Mouse (Mus musculus) intestine, embryonic 16.5 days (tissue): Measurements from ENCODE around the gene Mylk. TPM values are rescaled to one million over a fixed set of nuclear protein-coding genes. Genes with fewer than 3 reads are reported as not detected.
A peak's percentile ranks its signal among the peaks of the same experiment; 100 is the strongest.

Source experiments
- ATAC-seq: fragments of 200-750 bp; cut with Nextera tagmentation; 2 replicates; pipeline ENCODE4 v1.8.0; 2017; ENCODE audit warnings: moderate TSS enrichment, moderate library complexity
- H3K27ac ChIP-seq: fragments of 300-500 bp; sonication (generic); 2 replicates; pipeline ENCODE4 v1.5.1; 2014; ENCODE audit warnings: mild to moderate bottlenecking, low read length
- H3K27me3 ChIP-seq: fragments of 300-500 bp; sonication (generic); replicated peaks from 2 replicates; pipeline ENCODE4 v1.6.1; 2014; ENCODE audit warnings: low read length, control low read depth, mixed read lengths; ENCODE audit not compliant: control insufficient read depth, insufficient read depth
- H3K36me3 ChIP-seq: fragments of 300-500 bp; sonication (generic); 2 replicates; pipeline ENCODE4 v1.6.1; 2014; ENCODE audit warnings: low read length, control low read depth; ENCODE audit not compliant: control insufficient read depth, insufficient read depth
- H3K4me1 ChIP-seq: fragments of 300-500 bp; sonication (generic); 2 replicates; pipeline ENCODE4 v1.6.1; 2014; ENCODE audit warnings: low read length, control low read depth, mixed read lengths; ENCODE audit not compliant: control insufficient read depth, insufficient read depth
- H3K4me2 ChIP-seq: fragments of 300-500 bp; sonication (generic); 2 replicates; pipeline ENCODE4 v1.6.1; 2014; ENCODE audit warnings: low read depth, low read length, control low read depth
- H3K4me3 ChIP-seq: fragments of 300-500 bp; sonication (generic); 2 replicates; pipeline ENCODE4 v1.5.1; 2014; ENCODE audit warnings: mild to moderate bottlenecking, low read length
- H3K9ac ChIP-seq: fragments of 300-500 bp; sonication (generic); 2 replicates; pipeline ENCODE4 v1.6.1; 2014; ENCODE audit warnings: low read depth, low read length
- H3K9me3 ChIP-seq: fragments of 300-500 bp; sonication (generic); 2 replicates; pipeline ENCODE4 v1.6.1; 2016; ENCODE audit warnings: low read length, control low read depth; ENCODE audit not compliant: control insufficient read depth
- WGBS: fragments of 180-500 bp; shearing (Covaris S2); extraction: QIAGEN DNeasy Blood & Tissue Kit; methylation state at CpG from one replicate; pipeline ENCODE4 v1.1.7; 2014; 5-methylcytosine and 5-hydroxymethylcytosine counted together
- polyA plus RNA-seq: library from polyadenylated mRNA; unstranded; fragments of >200 nt; fragmentation: Nextera tagmentation; extraction: Ambion mirVana; gene quantifications from 2 replicates; pipeline ENCODE4 v1.2.1, GENCODE M21; 2015

Mylk gene
- polyA plus RNA-seq, 1 experiment from 2014 or later, result 397 TPM

- Histone ChIP-seq H3K4me3 (no peak overlapping the region), H3K9ac (no peak overlapping the region), H3K4me2 (no peak overlapping the region), H3K27me3 (no peaks in the 10 kb centered on the region), H3K4me1 (no peaks in the 10 kb centered on the region), H3K27ac (no peak overlapping the region), H3K9me3 (no peaks in the 10 kb centered on the region), H3K36me3 (no peaks in the 10 kb centered on the region)
- ATAC-seq, result no peak
- 75% methylated on average over 6 of the region's 6 CpGs for WGBS
These were observed 110.1 kb downstream of the Mylk start for GRCm38 (mm10) chr16:34855136-34855535.

GRCm38 (mm10) chr16:34855751-34856150 lies 110.7 kb downstream of the Mylk start:
- Histone ChIP-seq H3K4me2 (no peak overlapping the region), H3K9me3 (no peaks in the 10 kb centered on the region), H3K27me3 (no peaks in the 10 kb centered on the region), H3K36me3 (no peaks in the 10 kb centered on the region), H3K27ac (no peak overlapping the region), H3K9ac (no peak overlapping the region), H3K4me3 (no peak overlapping the region), H3K4me1 (no peaks in the 10 kb centered on the region)
- WGBS, result 69% methylated on average over 2 of the region's 2 CpGs
- ATAC-seq, result no peak

- no peak for ATAC-seq
- WGBS, result 33% methylated on average over 5 of the region's 5 CpGs
- H3K36me3 ChIP-seq, result no peaks in the 10 kb centered on the region
These were observed 112.6 kb downstream of the Mylk start for GRCm38 (mm10) chr16:34857631-34858030.

GRCm38 (mm10) chr16:34860761-34861160 lies 115.8 kb downstream of the Mylk start:
- Histone ChIP-seq H3K36me3 (no peaks in the 10 kb centered on the region), H3K4me3 (no peak overlapping the region), H3K27me3 (no peaks in the 10 kb centered on the region), H3K27ac (no peak overlapping the region), H3K4me2 (no peak overlapping the region), H3K9me3 (no peaks in the 10 kb centered on the region), H3K9ac (no peak overlapping the region), H3K4me1 (peaks cover 4% of the 10 kb centered on the region; the same call in 1 of the 2 replicates)
- WGBS, result 93% methylated on average over 3 of the region's 3 CpGs
- ATAC-seq, result no peak

More at GRCm38 (mm10) chr16:34857631-34858030, 112.6 kb downstream of the Mylk start:
- Histone ChIP-seq H3K9me3 (no peaks in the 10 kb centered on the region), H3K27ac (no peak overlapping the region), H3K4me2 (no peak overlapping the region), H3K9ac (no peak overlapping the region), H3K4me3 (no peak overlapping the region), H3K27me3 (no peaks in the 10 kb centered on the region), H3K4me1 (peaks cover 4% of the 10 kb centered on the region; the same call in 1 of the 2 replicates)

GRCm38 (mm10) chr16:34861744-34862365 lies 116.8 kb downstream of the Mylk start:
- 59% methylated on average over 10 of the region's 10 CpGs for WGBS
- H3K27ac ChIP-seq, result peak overlapping the region; percentile 55
- no peaks in the 10 kb centered on the region for H3K9me3 ChIP-seq
- H3K27me3 ChIP-seq, result no peaks in the 10 kb centered on the region
- H3K9ac ChIP-seq, result no peak overlapping the region
- peaks cover 4% of the 10 kb centered on the region; the same call in 1 of the 2 replicates for H3K4me1 ChIP-seq
- peak; percentile 83 for ATAC-seq
- no peaks in the 10 kb centered on the region for H3K36me3 ChIP-seq
- H3K4me3 ChIP-seq, result no peak overlapping the region
- no peak overlapping the region for H3K4me2 ChIP-seq

- no peaks in the 10 kb centered on the region for H3K36me3 ChIP-seq
- no peaks in the 10 kb centered on the region for H3K9me3 ChIP-seq
- no peak overlapping the region for H3K4me3 ChIP-seq
- H3K4me2 ChIP-seq, result no peak overlapping the region
- no peak overlapping the region for H3K9ac ChIP-seq
- H3K27ac ChIP-seq, result no peak overlapping the region
- H3K27me3 ChIP-seq, result no peaks in the 10 kb centered on the region
- ATAC-seq, result no peak
- H3K4me1 ChIP-seq, result peaks cover 4% of the 10 kb centered on the region; the same call in 1 of the 2 replicates
- 78% methylated on average over 4 of the region's 4 CpGs for WGBS
These were observed 120.4 kb downstream of the Mylk start for GRCm38 (mm10) chr16:34865373-34865772.

GRCm38 (mm10) chr16:34867217-34867616 lies 122.2 kb downstream of the Mylk start:
- Histone ChIP-seq H3K9me3 (no peaks in the 10 kb centered on the region), H3K4me3 (no peak overlapping the region), H3K27ac (no peak overlapping the region), H3K4me1 (no peaks in the 10 kb centered on the region), H3K4me2 (no peak overlapping the region), H3K9ac (no peak overlapping the region), H3K36me3 (no peaks in the 10 kb centered on the region), H3K27me3 (no peaks in the 10 kb centered on the region)
- no peak for ATAC-seq
- 100% methylated on average over 2 of the region's 2 CpGs for WGBS

GRCm38 (mm10) chr16:34880031-34880778 lies 135.2 kb downstream of the Mylk start:
- H3K9ac ChIP-seq, result no peak overlapping the region
- no peak overlapping the region for H3K4me3 ChIP-seq
- no peak for ATAC-seq
- H3K27ac ChIP-seq, result no peak overlapping the region
- H3K9me3 ChIP-seq, result no peaks in the 10 kb centered on the region
- H3K36me3 ChIP-seq, result no peaks in the 10 kb centered on the region
- WGBS, result 63% methylated on average over 18 of the region's 18 CpGs
- no peaks in the 10 kb centered on the region for H3K27me3 ChIP-seq
- H3K4me2 ChIP-seq, result no peak overlapping the region
- no peaks in the 10 kb centered on the region for H3K4me1 ChIP-seq

- no peaks in the 10 kb centered on the region for H3K4me1 ChIP-seq
- no peak overlapping the region for H3K4me2 ChIP-seq
- H3K27me3 ChIP-seq, result no peaks in the 10 kb centered on the region
- WGBS, result 53% methylated on average over 4 of the region's 4 CpGs
- no peaks in the 10 kb centered on the region for H3K36me3 ChIP-seq
- no peak overlapping the region for H3K27ac ChIP-seq
- ATAC-seq, result no peak
- H3K9ac ChIP-seq, result no peak overlapping the region
- no peaks in the 10 kb centered on the region for H3K9me3 ChIP-seq
- H3K4me3 ChIP-seq, result no peak overlapping the region
These were observed 135.8 kb downstream of the Mylk start for GRCm38 (mm10) chr16:34880815-34881214.
